Comparison of ENCODE assay signal across 16 mouse cellular contexts in the genomic region with DNA sequence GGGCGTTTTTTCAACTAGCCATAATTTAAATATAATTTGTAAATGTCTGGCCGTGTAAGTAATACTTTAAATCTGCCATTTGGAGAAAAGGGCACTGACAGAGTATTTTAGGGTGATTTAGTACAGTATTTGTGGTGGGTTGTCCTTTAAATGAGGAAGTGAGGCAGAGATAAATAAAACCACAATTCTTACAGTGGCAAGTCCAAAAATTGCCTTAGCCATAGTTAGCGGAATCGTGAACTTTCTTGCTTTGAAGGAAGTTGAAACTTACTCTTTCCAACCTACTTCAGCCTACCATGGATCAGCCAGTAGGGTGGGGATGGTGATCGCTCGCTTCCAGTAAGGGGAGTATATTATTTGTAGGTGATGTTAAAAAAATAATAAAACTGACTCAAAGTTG. TPM values are rescaled to one million over a fixed set of nuclear protein-coding genes. Genes with fewer than 3 reads are reported as not detected.
DNase-seq lines count a peak whose midpoint lies in the region; ATAC-seq lines count a peak whose summit lies in the region.
"Had no signal": no experiment of that assay in that cellular context is flagged by ENCODE, and none has a peak within 500 bp of the region (broad histone marks: within the 10 kb centered on the region; RNA-seq: fewer than 3 reads in every experiment).

No protein-coding gene starts in this region.

- H3K4me1 ChIP-seq in liver, embryonic 15.5 days (replicated peaks) = peaks cover 41% of the 10 kb centered on the region
- peaks cover 14% of the 10 kb centered on the region for H3K4me1 ChIP-seq in liver, embryonic 11.5 days (replicated peaks; ENCODE audit: control insufficient read depth, insufficient read depth, low read length)
- H3K4me1 ChIP-seq in midbrain, embryonic 14.5 days (ENCODE audit: control insufficient read depth, insufficient read depth, low read length) = no peaks in the 10 kb centered on the region; the same call in 1 of the 2 replicates

- intact Hi-C loops in left cerebral cortex, postnatal 36 days (cut with DNase I) = no loop called here

- 0 out of 2 replicates have a peak overlapping the region, but pooled peaks have one; percentile 15 for H3K4me2 ChIP-seq in liver, embryonic 15.5 days
- H3K4me2 ChIP-seq in liver, embryonic 11.5 days = no peak overlapping the region
- H3K4me2 ChIP-seq in midbrain, embryonic 14.5 days (ENCODE audit: low read length) = no peak overlapping the region
- H3K4me2 ChIP-seq: embryonic facial prominence, embryonic 12.5 days; forebrain, embryonic 15.5 days had no signal

- no peaks in the 10 kb centered on the region for H3K9me3 ChIP-seq in liver, embryonic 15.5 days (replicated peaks)
- H3K9me3 ChIP-seq in liver, embryonic 11.5 days (ENCODE audit: control insufficient read depth, low read length) = no peaks in the 10 kb centered on the region
- H3K9me3 ChIP-seq in midbrain, embryonic 14.5 days (ENCODE audit: control insufficient read depth, low read length) = no peaks in the 10 kb centered on the region
- H3K9me3 ChIP-seq: embryonic facial prominence, embryonic 12.5 days; forebrain, embryonic 15.5 days; heart, embryonic 15.5 days; hindbrain, embryonic 10.5 days had no signal

- H3K36me3 ChIP-seq in liver, embryonic 15.5 days (replicated peaks) = no peaks in the 10 kb centered on the region
- no peaks in the 10 kb centered on the region for H3K36me3 ChIP-seq in liver, embryonic 11.5 days (ENCODE audit: control insufficient read depth, insufficient read depth, low read length)
- H3K36me3 ChIP-seq in midbrain, embryonic 14.5 days (ENCODE audit: control insufficient read depth, insufficient read depth, low read length) = no peaks in the 10 kb centered on the region
- H3K36me3 ChIP-seq: embryonic facial prominence, embryonic 12.5 days; forebrain, embryonic 15.5 days; heart, embryonic 15.5 days; hindbrain, embryonic 10.5 days had no signal

- no peak overlapping the region for H3K9ac ChIP-seq in liver, embryonic 15.5 days
- H3K9ac ChIP-seq in liver, embryonic 11.5 days (ENCODE audit: low read depth, low read length) = no peak overlapping the region
- no peak overlapping the region for H3K9ac ChIP-seq in midbrain, embryonic 14.5 days (replicated peaks; ENCODE audit: low read length)
- H3K9ac ChIP-seq: embryonic facial prominence, embryonic 12.5 days; forebrain, embryonic 15.5 days; heart, embryonic 15.5 days; liver, embryonic 14.5 days had no signal

- no peak overlapping the region for H3K4me3 ChIP-seq in liver, embryonic 15.5 days (replicated peaks)
- no peak overlapping the region for H3K4me3 ChIP-seq in liver, embryonic 11.5 days (ENCODE audit: low read depth, low read length)
- H3K4me3 ChIP-seq in midbrain, embryonic 14.5 days (replicated peaks; ENCODE audit: low read depth, low read length) = no peak overlapping the region
- H3K4me3 ChIP-seq: embryonic facial prominence, embryonic 12.5 days; forebrain, embryonic 15.5 days; heart, embryonic 15.5 days; hindbrain, embryonic 10.5 days had no signal

- DNase-seq in liver, embryonic 11.5 days (ENCODE audit: low spot score) = no peak
- no peak for DNase-seq in cerebellum, postnatal 4 days (ENCODE audit: low spot score in 2 of 2)
- DNase-seq in midbrain, embryonic 14.5 days = no peak
- DNase-seq in left cerebral cortex, postnatal 36 days (ENCODE audit: low spot score in 2 of 2) = no peak
- DNase-seq: cerebellum, adult 2 months; heart, adult 18-20 months; left cerebral cortex, postnatal 4 days had no signal

- no peak for ATAC-seq in liver, embryonic 15.5 days (ENCODE audit: insufficient read depth)
- no peak for ATAC-seq in liver, embryonic 11.5 days (replicated peaks; ENCODE audit: low FRiP score)
- ATAC-seq in granulocyte monocyte progenitor cell, adult 5-6 weeks (replicated peaks; ENCODE audit: poor library complexity, severe bottlenecking) = peak; percentile 81
- ATAC-seq in megakaryocyte-erythroid progenitor cell, adult 5-6 weeks (replicated peaks; ENCODE audit: low FRiP score, low TSS enrichment, poor library complexity, severe bottlenecking) = peak; percentile 69
- no peak for ATAC-seq in midbrain, embryonic 14.5 days (ENCODE audit: low FRiP score, low TSS enrichment)
- ATAC-seq: midbrain, embryonic 16.5 days had no signal

- H3K27ac ChIP-seq in liver, embryonic 15.5 days (replicated peaks) = no peak overlapping the region
- no peak overlapping the region for H3K27ac ChIP-seq in liver, embryonic 11.5 days (ENCODE audit: low read depth, low read length)
- H3K27ac ChIP-seq in midbrain, embryonic 14.5 days (replicated peaks; ENCODE audit: low read depth, low read length) = no peak overlapping the region
- H3K27ac ChIP-seq: embryonic facial prominence, embryonic 12.5 days; forebrain, embryonic 15.5 days; heart, embryonic 15.5 days; hindbrain, embryonic 10.5 days; liver, embryonic 14.5 days had no signal

- 14% methylated on average over 6 of the region's 6 CpGs for WGBS in liver, embryonic 15.5 days (ENCODE audit: insufficient replicate concordance)
- 62% methylated on average over 6 of the region's 6 CpGs for WGBS in liver, embryonic 11.5 days
- WGBS in midbrain, embryonic 14.5 days = 92% methylated on average over 6 of the region's 6 CpGs

- no peaks in the 10 kb centered on the region for H3K27me3 ChIP-seq in liver, embryonic 15.5 days
- H3K27me3 ChIP-seq in liver, embryonic 11.5 days (replicated peaks; ENCODE audit: control insufficient read depth, insufficient read depth, low read length) = no peaks in the 10 kb centered on the region
- H3K27me3 ChIP-seq in midbrain, embryonic 14.5 days (ENCODE audit: control insufficient read depth, insufficient read depth, low read length) = no peaks in the 10 kb centered on the region
- H3K27me3 ChIP-seq: embryonic facial prominence, embryonic 12.5 days; forebrain, embryonic 15.5 days; heart, embryonic 15.5 days had no signal

RNA-seq across cellular contexts. Expression of gene Cers6, which starts 11.8 kb away (rescaled TPM):
- polyA plus RNA-seq in liver, embryonic 15.5 days (2015; fragmentation: Nextera tagmentation; extraction: Ambion mirVana) = 8.4 and 10.9 TPM in 2 replicates
- polyA plus RNA-seq in liver, embryonic 11.5 days (2014; fragmentation: Nextera tagmentation; extraction: Ambion mirVana) = 14.9 and 17.6 TPM in 2 replicates
- 88.6 and 93.7 TPM in 2 replicates for total RNA-seq in granulocyte monocyte progenitor cell, adult 5-6 weeks (2014; fragmentation: Nextera tagmentation)
- total RNA-seq in granulocyte monocyte progenitor cell, adult 5-6 weeks (2017) = 39.2 and 39.3 TPM in 2 replicates
- total RNA-seq in megakaryocyte-erythroid progenitor cell, adult 5-6 weeks (2014; fragmentation: Nextera tagmentation) = 0.79 and 2.8 TPM in 2 replicates
- 1.1 and 1.4 TPM in 2 replicates for total RNA-seq in megakaryocyte-erythroid progenitor cell, adult 5-6 weeks (2017)
- 84.3 and 88.4 TPM in 2 replicates for polyA plus RNA-seq in midbrain, embryonic 14.5 days (2014; fragmentation: Nextera tagmentation; extraction: Ambion mirVana)
- 10 to 100 TPM; 54.1 to 84.6 TPM for total RNA-seq in left cerebral cortex, postnatal 36 days (2021)

Comparison
In these comparisons a context has a peak if more than half of its experiments do, and no peak if none do; other contexts are left out.
1. ATAC-seq: peak in granulocyte monocyte progenitor cell, adult 5-6 weeks (single experiment) and megakaryocyte-erythroid progenitor cell, adult 5-6 weeks (single experiment); none in liver, embryonic 15.5 days (single experiment), liver, embryonic 11.5 days (single experiment) and midbrain, embryonic 14.5 days (single experiment).
2. RNA of gene Cers6, which starts 11.8 kb away (total RNA-seq): 39.2 to 93.7 TPM in granulocyte monocyte progenitor cell, adult 5-6 weeks and 54.1 to 84.6 TPM in left cerebral cortex, postnatal 36 days; 0.79 to 2.8 TPM in megakaryocyte-erythroid progenitor cell, adult 5-6 weeks; every median in the first group is over 10 times any median in the second.